Mouse (Mus musculus) erythroid progenitor cell, adult 5-6 weeks (primary cell): ENCODE measurements around the gene Entpd3. TPM values are rescaled to one million over a fixed set of nuclear protein-coding genes. Genes with fewer than 3 reads are reported as not detected.

Experiments
- ATAC-seq: replicated peaks from 2 replicates; pipeline ENCODE4 v1.8.0; 2016; ENCODE audit warnings: moderate number of reproducible peaks, mild to moderate bottlenecking, moderate TSS enrichment, inconsistent platforms; ENCODE audit not compliant: poor library complexity, low FRiP score, severe bottlenecking
- total RNA-seq, 2 experiments: library from RNA; stranded (forward) in 1 of 2; stranded (reverse) in 1 of 2; fragments of 150-400 nt in 1 of 2; fragments of 186-747, 209-891 nt in 1 of 2; gene quantifications; 2 replicates each; pipeline versions ENCODE4 v1.2.3 to v1.2.4; 2015 to 2017; ENCODE audit warnings: low replicate concordance in 2 of 2

Entpd3 gene
- total RNA-seq (2015; ENCODE audit: low replicate concordance) (0.42 TPM in 1 of 2 replicates, not detected in the other), total RNA-seq (2017; ENCODE audit: low replicate concordance) (not detected in 2 replicates)

GRCm38 (mm10) chr9:120539662-120540251, at the start of gene Entpd3:
TSS of gene Entpd3 (plus strand) at chr9:120539818.
- peak; percentile 80 for ATAC-seq

- no peak for ATAC-seq
These were observed 48.1 kb upstream of the Entpd3 start for GRCm38 (mm10) chr9:120491509-120491908.

GRCm38 (mm10) chr9:120492010-120492399, 47.6 kb upstream of the Entpd3 start, which contains the start of gene Eif1b:
TSS of gene Eif1b (plus strand) at chr9:120492232.
- no peak for ATAC-seq

- peak; percentile 87 for ATAC-seq
These were observed 46.9 kb upstream of the Entpd3 start for GRCm38 (mm10) chr9:120492400-120493351.

- no peak for ATAC-seq
These were observed 45.8 kb upstream of the Entpd3 start for GRCm38 (mm10) chr9:120493781-120494180.

GRCm38 (mm10) chr9:120496691-120497090, 42.9 kb upstream of the Entpd3 start:
- peak; percentile 43 for ATAC-seq

- ATAC-seq: no peak
These were observed 41.6 kb upstream of the Entpd3 start for GRCm38 (mm10) chr9:120497983-120498382.

- ATAC-seq: no peak
These were observed 38.3 kb upstream of the Entpd3 start for GRCm38 (mm10) chr9:120501191-120501902.

GRCm38 (mm10) chr9:120502013-120502412, 37.6 kb upstream of the Entpd3 start:
- peak; percentile 59 for ATAC-seq

- ATAC-seq: no peak
These were observed 35.2 kb upstream of the Entpd3 start for GRCm38 (mm10) chr9:120504423-120504822.

- ATAC-seq: 0 out of 2 replicates have a peak, but pooled peaks have one; percentile 33
These were observed 27.8 kb upstream of the Entpd3 start for GRCm38 (mm10) chr9:120511781-120512180.

- no peak for ATAC-seq
These were observed 22.9 kb upstream of the Entpd3 start for GRCm38 (mm10) chr9:120516720-120517119.

GRCm38 (mm10) chr9:120518946-120519345, 20.7 kb upstream of the Entpd3 start:
- no peak for ATAC-seq

GRCm38 (mm10) chr9:120519469-120520125, 20.0 kb upstream of the Entpd3 start:
- ATAC-seq: no peak

GRCm38 (mm10) chr9:120521161-120521560, 18.5 kb upstream of the Entpd3 start:
- ATAC-seq: no peak

- ATAC-seq: no peak
These were observed 12.3 kb upstream of the Entpd3 start for GRCm38 (mm10) chr9:120527270-120527669.

GRCm38 (mm10) chr9:120527919-120528318, 11.7 kb upstream of the Entpd3 start:
- no peak for ATAC-seq

GRCm38 (mm10) chr9:120528815-120529510, 10.7 kb upstream of the Entpd3 start:
- no peak for ATAC-seq

GRCm38 (mm10) chr9:120530471-120530870, 9.1 kb upstream of the Entpd3 start:
- no peak for ATAC-seq
